Mouse (Mus musculus): ENCODE data around the gene E030025P04Rik.

- TF ChIP-seq CTCF (IDR thresholded peaks at IDR 0.05; ENCODE audit: low read depth, low read length): no peak
- TF ChIP-seq GATA1 (IDR thresholded peaks at IDR 0.05; ENCODE audit: borderline replicate concordance, low read length): no peak
- no peak for TF ChIP-seq TAL1 (conservative IDR thresholded peaks at IDR 0.05; ENCODE audit: low read depth, low read length)
Observed at GRCm38 (mm10) chr11:109125451-109125850, 18.7 kb downstream of the E030025P04Rik start.
